ENCODE assay signal across 25 mouse cellular contexts in genomic region chr4:139256708-139257107, GRCm38 (mm10). TPM values are rescaled to one million over a fixed set of nuclear protein-coding genes. Genes with fewer than 3 reads are reported as not detected.
A peak's percentile ranks its signal among the peaks of the same experiment; 100 is the strongest.
DNase-seq lines count a peak whose midpoint lies in the region; ATAC-seq lines count a peak whose summit lies in the region.
"Had no signal": no experiment of that assay in that cellular context is flagged by ENCODE, and none has a peak within 500 bp of the region (broad histone marks: within the 10 kb centered on the region; RNA-seq: fewer than 3 reads in every experiment).

No protein-coding gene starts in this region.

- H3K36me3 ChIP-seq in embryonic facial prominence, embryonic 12.5 days = peaks cover 28% of the 10 kb centered on the region
- peaks cover 20% of the 10 kb centered on the region for H3K36me3 ChIP-seq in embryonic facial prominence, embryonic 15.5 days
- peaks cover 37% of the 10 kb centered on the region for H3K36me3 ChIP-seq in limb, embryonic 15.5 days

- ATAC-seq in embryonic facial prominence, embryonic 12.5 days (ENCODE audit: insufficient number of reproducible peaks, insufficient read depth, low FRiP score, low TSS enrichment) = no peak
- ATAC-seq in embryonic facial prominence, embryonic 15.5 days (ENCODE audit: insufficient number of reproducible peaks, low FRiP score, low TSS enrichment, low read depth) = no peak
- ATAC-seq in limb, embryonic 15.5 days (ENCODE audit: insufficient number of reproducible peaks, low FRiP score, low TSS enrichment, low read depth) = no peak
- ATAC-seq: forebrain, embryonic 16.5 days had no signal

- no peaks in the 10 kb centered on the region for H3K9me3 ChIP-seq in embryonic facial prominence, embryonic 12.5 days
- H3K9me3 ChIP-seq in embryonic facial prominence, embryonic 15.5 days (replicated peaks) = no peaks in the 10 kb centered on the region
- no peaks in the 10 kb centered on the region for H3K9me3 ChIP-seq in limb, embryonic 15.5 days
- H3K9me3 ChIP-seq: forebrain, embryonic 10.5 days; G1E; hindbrain, embryonic 13.5 days; liver, embryonic 13.5 days; midbrain, embryonic 10.5 days had no signal

- no peak overlapping the region for H3K4me2 ChIP-seq in embryonic facial prominence, embryonic 12.5 days (replicated peaks)
- H3K4me2 ChIP-seq in embryonic facial prominence, embryonic 15.5 days (replicated peaks) = no peak overlapping the region
- no peak overlapping the region for H3K4me2 ChIP-seq in limb, embryonic 15.5 days
- H3K4me2 ChIP-seq: hindbrain, embryonic 13.5 days; liver, embryonic 13.5 days had no signal

- H3K4me1 ChIP-seq in embryonic facial prominence, embryonic 12.5 days = peaks cover 81% of the 10 kb centered on the region
- H3K4me1 ChIP-seq in embryonic facial prominence, embryonic 15.5 days = peaks cover 85% of the 10 kb centered on the region
- H3K4me1 ChIP-seq in limb, embryonic 15.5 days = peaks cover 81% of the 10 kb centered on the region

- peak; percentile 48 for DNase-seq in lung, postnatal 36 days
- no peak for DNase-seq in urinary bladder, postnatal 4 days (ENCODE audit: low spot score in 2 of 2)
- no peak for DNase-seq in right cerebral cortex, postnatal 10 days (ENCODE audit: low spot score in 2 of 2)
- DNase-seq in ovary, postnatal 10 days (ENCODE audit: low spot score) = no peak
- DNase-seq: adrenal gland, postnatal 36 days; B cell, adult 2 months; cerebellum, postnatal 14 days; gastrocnemius, postnatal 25 days; heart, adult 2 months; kidney, adult 18-20 months; kidney, postnatal 4 days; layer of hippocampus, adult 9-11 months; left cerebral cortex, postnatal 4 days; liver, embryonic 13.5 days; right cerebral cortex, postnatal 25 days had no signal

- H3K9ac ChIP-seq in embryonic facial prominence, embryonic 12.5 days = 0 out of 2 replicates have a peak overlapping the region, but pooled peaks have one; percentile 10
- no peak overlapping the region for H3K9ac ChIP-seq in embryonic facial prominence, embryonic 15.5 days
- no peak overlapping the region for H3K9ac ChIP-seq in limb, embryonic 15.5 days
- H3K9ac ChIP-seq: hindbrain, embryonic 13.5 days; liver, embryonic 13.5 days had no signal

- 56% methylated on average over 8 of the region's 8 CpGs for WGBS in embryonic facial prominence, embryonic 12.5 days
- 44% methylated on average over 8 of the region's 8 CpGs for WGBS in embryonic facial prominence, embryonic 15.5 days
- 41% methylated on average over 8 of the region's 8 CpGs for WGBS in limb, embryonic 15.5 days

- peak overlapping the region; percentile 98; the same call in 1 of the 2 replicates for H3K27ac ChIP-seq in embryonic facial prominence, embryonic 12.5 days
- peak overlapping the region; percentile 92 for H3K27ac ChIP-seq in embryonic facial prominence, embryonic 15.5 days (replicated peaks)
- H3K27ac ChIP-seq in limb, embryonic 15.5 days = 0 out of 2 replicates have a peak overlapping the region, but pooled peaks have one; percentile 92
- H3K27ac ChIP-seq: forebrain, embryonic 10.5 days; heart, adult 2 months; hindbrain, embryonic 13.5 days; liver, embryonic 13.5 days; midbrain, embryonic 10.5 days had no signal

- H3K4me3 ChIP-seq in embryonic facial prominence, embryonic 12.5 days = no peak overlapping the region
- H3K4me3 ChIP-seq in embryonic facial prominence, embryonic 15.5 days (replicated peaks) = no peak overlapping the region
- H3K4me3 ChIP-seq in limb, embryonic 15.5 days = no peak overlapping the region
- H3K4me3 ChIP-seq: forebrain, embryonic 10.5 days; heart, adult 2 months; hindbrain, embryonic 13.5 days; liver, embryonic 13.5 days; midbrain, embryonic 10.5 days had no signal

- H3K27me3 ChIP-seq in embryonic facial prominence, embryonic 12.5 days = no peaks in the 10 kb centered on the region
- H3K27me3 ChIP-seq in embryonic facial prominence, embryonic 15.5 days = no peaks in the 10 kb centered on the region
- H3K27me3 ChIP-seq in limb, embryonic 15.5 days = no peaks in the 10 kb centered on the region
- H3K27me3 ChIP-seq: CH12.LX; hindbrain, embryonic 13.5 days; liver, embryonic 13.5 days; Patski had no signal

RNA-seq across cellular contexts. Expression of gene Pqlc2, which starts 53.8 kb away (rescaled TPM):
- polyA plus RNA-seq in embryonic facial prominence, embryonic 12.5 days (2016; fragmentation: Nextera tagmentation; extraction: Ambion mirVana) = 15.0 and 17.0 TPM in 2 replicates
- polyA plus RNA-seq in embryonic facial prominence, embryonic 15.5 days (2015; fragmentation: Nextera tagmentation; extraction: Ambion mirVana) = 16.0 and 16.5 TPM in 2 replicates
- polyA plus RNA-seq in limb, embryonic 15.5 days (2015; fragmentation: Nextera tagmentation; extraction: Ambion mirVana) = 16.7 and 18.2 TPM in 2 replicates

RNA-seq across cellular contexts. Expression of gene Akr7a5, which starts 53.8 kb away (rescaled TPM):
- polyA plus RNA-seq in embryonic facial prominence, embryonic 12.5 days (2016; fragmentation: Nextera tagmentation; extraction: Ambion mirVana) = 134 TPM in 2 replicates
- 85.7 and 94.1 TPM in 2 replicates for polyA plus RNA-seq in embryonic facial prominence, embryonic 15.5 days (2015; fragmentation: Nextera tagmentation; extraction: Ambion mirVana)
- polyA plus RNA-seq in limb, embryonic 15.5 days (2015; fragmentation: Nextera tagmentation; extraction: Ambion mirVana) = 82.9 and 85.8 TPM in 2 replicates
